Mouse (Mus musculus) layer of hippocampus, adult 8-10 months (tissue): Measurements from ENCODE around the gene Acpp. TPM values are rescaled to one million over a fixed set of nuclear protein-coding genes. Genes with fewer than 3 reads are reported as not detected.
"Not testable (repeated sequence)": the region's sequence is repeated elsewhere in the genome, so short reads cannot be mapped to it uniquely, and the experiment has no call there.

Experiments used
- DNase-seq, 2 experiments: peaks; one replicate each; pipeline ENCODE4 v3.0.0; 2022; ENCODE audit warnings: low spot score in 2 of 2
- total RNA-seq, 4 experiments: library from RNA; stranded (reverse); gene quantifications; 2 replicates each; pipeline ENCODE4 v1.2.4; 2022

Gene Acpp
- under 1 TPM in 3 of 4 experiments, not detected in 1; 0.11 to 0.25 (median 0.20) TPM for total RNA-seq

GRCm38 (mm10) chr9:104337183-104337931 lies at the start of gene Acpp:
Gene Acpp (minus strand): TSS chr9:104337748.
- DNase-seq = no peak

GRCm38 (mm10) chr9:104382571-104383170 lies 45.1 kb upstream of the Acpp start:
- no peak for DNase-seq

GRCm38 (mm10) chr9:104379532-104380162 lies 42.1 kb upstream of the Acpp start:
- peak in 1 of 2 experiments; percentile 24 for DNase-seq

- peak in 1 of 2 experiments; percentile 10 for DNase-seq
Measured at GRCm38 (mm10) chr9:104375573-104375972, 38.0 kb upstream of the Acpp start.

- DNase-seq = peak in 1 of 2 experiments; percentile 52
Measured at GRCm38 (mm10) chr9:104373253-104373652, 35.7 kb upstream of the Acpp start.

GRCm38 (mm10) chr9:104366983-104367382 lies 29.4 kb upstream of the Acpp start:
- DNase-seq = no peak

- not testable (repeated sequence) for DNase-seq
Measured at GRCm38 (mm10) chr9:104361951-104362350, 24.4 kb upstream of the Acpp start.

GRCm38 (mm10) chr9:104361073-104361891 lies 23.7 kb upstream of the Acpp start:
- DNase-seq = no peak

GRCm38 (mm10) chr9:104360389-104360788 lies 22.8 kb upstream of the Acpp start:
- no peak for DNase-seq

GRCm38 (mm10) chr9:104355521-104356270 lies 18.1 kb upstream of the Acpp start:
- no peak for DNase-seq

GRCm38 (mm10) chr9:104344136-104344535 lies 6.6 kb upstream of the Acpp start:
- DNase-seq = peak; percentile 7 to 8

GRCm38 (mm10) chr9:104339483-104339882 lies 1.9 kb upstream of the Acpp start:
- no peak for DNase-seq

- no peak for DNase-seq
Measured at GRCm38 (mm10) chr9:104338489-104339427, 1.2 kb upstream of the Acpp start.

- DNase-seq = no peak
Measured at GRCm38 (mm10) chr9:104331301-104331700, 6.2 kb downstream of the Acpp start.

- DNase-seq = no peak
Measured at GRCm38 (mm10) chr9:104328655-104329054, 8.9 kb downstream of the Acpp start.

GRCm38 (mm10) chr9:104321519-104321918 lies 16.0 kb downstream of the Acpp start:
- no peak for DNase-seq

GRCm38 (mm10) chr9:104316351-104316750 lies 21.2 kb downstream of the Acpp start:
- no peak for DNase-seq

GRCm38 (mm10) chr9:104315499-104315898 lies 22.0 kb downstream of the Acpp start:
- DNase-seq = peak; percentile 4 to 37

GRCm38 (mm10) chr9:104306734-104307133 lies 30.8 kb downstream of the Acpp start:
- DNase-seq = peak; percentile 42 to 80
